Mouse (Mus musculus) stomach, postnatal 0 days (tissue): ENCODE data around the gene A130010J15Rik. TPM values are rescaled to one million over a fixed set of nuclear protein-coding genes. Genes with fewer than 3 reads are reported as not detected.

Source experiments
- ATAC-seq: fragments of 200-750 bp; cut with Nextera tagmentation; 2 replicates; pipeline ENCODE4 v1.8.0; 2017; ENCODE audit not compliant: low FRiP score, low TSS enrichment
- DNase-seq: peaks from one replicate; pipeline ENCODE4 v3.0.0-alpha.2; 2016; ENCODE audit warnings: low spot score
- H3K27ac ChIP-seq: fragments of 300-500 bp; sonication (generic); replicated peaks from 2 replicates; pipeline ENCODE4 v1.5.1; 2014; ENCODE audit warnings: mild to moderate bottlenecking, control low read depth
- H3K27me3 ChIP-seq: fragments of 300-500 bp; sonication (generic); 2 replicates; pipeline ENCODE4 v1.6.1; 2014; ENCODE audit warnings: low read length; ENCODE audit not compliant: control insufficient read depth, insufficient read depth
- H3K36me3 ChIP-seq: fragments of 300-500 bp; sonication (generic); 2 replicates; pipeline ENCODE4 v1.6.1; 2014; ENCODE audit warnings: low read length, mixed read lengths; ENCODE audit not compliant: control insufficient read depth, insufficient read depth
- H3K4me1 ChIP-seq: fragments of 300-500 bp; sonication (generic); replicated peaks from 2 replicates; pipeline ENCODE4 v1.6.1; 2014; ENCODE audit warnings: antibody characterized with exemption; ENCODE audit not compliant: control insufficient read depth, insufficient read depth
- H3K4me2 ChIP-seq: fragments of 300-500 bp; sonication (generic); replicated peaks from 2 replicates; pipeline ENCODE4 v1.6.1; 2014; ENCODE audit warnings: low read depth, mild to moderate bottlenecking, control low read depth, moderate library complexity
- H3K4me3 ChIP-seq: fragments of 300-500 bp; sonication (generic); 2 replicates; pipeline ENCODE4 v1.5.1; 2014; ENCODE audit warnings: low read depth, low read length, control low read depth
- H3K9ac ChIP-seq: fragments of 300-500 bp; sonication (generic); 2 replicates; pipeline ENCODE4 v1.6.1; 2014; ENCODE audit warnings: mild to moderate bottlenecking, low read length, control low read depth, mixed read lengths
- H3K9me3 ChIP-seq: fragments of 300-500 bp; sonication (generic); 2 replicates; pipeline ENCODE4 v1.6.1; 2016; ENCODE audit warnings: low read length; ENCODE audit not compliant: control insufficient read depth
- CTCF ChIP-seq: IDR thresholded peaks from 2 replicates; pipeline ENCODE4 v1.5.1; 2016; ENCODE audit warnings: antibody characterized with exemption, low read depth, mild to moderate bottlenecking, moderate library complexity
- EP300 ChIP-seq: optimal IDR thresholded peaks from 2 replicates; pipeline ENCODE3; 2016; ENCODE audit warnings: antibody characterized with exemption
- WGBS: fragments of 180-500 bp; shearing (Covaris S2); extraction: QIAGEN DNeasy Blood & Tissue Kit; methylation state at CpG from one replicate; pipeline ENCODE4 v1.1.7; 2014; 5-methylcytosine and 5-hydroxymethylcytosine counted together
- polyA plus RNA-seq: library from polyadenylated mRNA; unstranded; fragments of >200 nt; fragmentation: Nextera tagmentation; extraction: Ambion mirVana; gene quantifications from 2 replicates; pipeline ENCODE4 v1.2.1, GENCODE M21; 2015

A130010J15Rik gene
- polyA plus RNA-seq, 1 experiment from 2014 or later: 11.4 TPM

- TF ChIP-seq CTCF: peak; percentile 91
- no peak for TF ChIP-seq EP300
- no peaks in the 10 kb centered on the region for H3K27me3 ChIP-seq
- no peak overlapping the region for H3K4me2 ChIP-seq
- ATAC-seq (peak; percentile 57; the same call in 1 of the 2 replicates), DNase-seq (peak; percentile 61)
- H3K4me3 ChIP-seq: no peak overlapping the region
- no peak overlapping the region for H3K9ac ChIP-seq
- no peaks in the 10 kb centered on the region for H3K4me1 ChIP-seq
- H3K27ac ChIP-seq: no peak overlapping the region
- no peaks in the 10 kb centered on the region for H3K36me3 ChIP-seq
- WGBS: 45% methylated on average over 2 of the region's 2 CpGs
- H3K9me3 ChIP-seq: no peaks in the 10 kb centered on the region
These were observed 40.3 kb downstream of the A130010J15Rik start for GRCm38 (mm10) chr1:193208178-193208577.

GRCm38 (mm10) chr1:193211371-193211770, 43.5 kb downstream of the A130010J15Rik start:
- ATAC-seq (no peak), DNase-seq (no peak)
- no peaks in the 10 kb centered on the region for H3K9me3 ChIP-seq
- no peaks in the 10 kb centered on the region for H3K36me3 ChIP-seq
- H3K4me3 ChIP-seq: no peak overlapping the region
- H3K27ac ChIP-seq: no peak overlapping the region
- 75% methylated on average over 5 of the region's 5 CpGs for WGBS
- TF ChIP-seq CTCF (no peak), EP300 (no peak)
- no peaks in the 10 kb centered on the region for H3K27me3 ChIP-seq
- H3K4me2 ChIP-seq: no peak overlapping the region
- no peak overlapping the region for H3K9ac ChIP-seq
- no peaks in the 10 kb centered on the region for H3K4me1 ChIP-seq

- H3K4me1 ChIP-seq: no peaks in the 10 kb centered on the region
- DNase-seq (no peak), ATAC-seq (no peak)
- no peaks in the 10 kb centered on the region for H3K27me3 ChIP-seq
- no peak overlapping the region for H3K27ac ChIP-seq
- no peaks in the 10 kb centered on the region for H3K36me3 ChIP-seq
- TF ChIP-seq EP300: no peak
- TF ChIP-seq CTCF: no peak
- H3K9ac ChIP-seq: no peak overlapping the region
- 61% methylated on average over 5 of the region's 5 CpGs for WGBS
- H3K4me2 ChIP-seq: no peak overlapping the region
- H3K4me3 ChIP-seq: no peak overlapping the region
- no peaks in the 10 kb centered on the region for H3K9me3 ChIP-seq
These were observed 46.2 kb downstream of the A130010J15Rik start for GRCm38 (mm10) chr1:193214053-193214452.

- no peaks in the 10 kb centered on the region for H3K9me3 ChIP-seq
- H3K4me1 ChIP-seq: no peaks in the 10 kb centered on the region
- H3K4me2 ChIP-seq: no peak overlapping the region
- DNase-seq (no peak), ATAC-seq (no peak)
- TF ChIP-seq CTCF (no peak), EP300 (no peak)
- no peaks in the 10 kb centered on the region for H3K27me3 ChIP-seq
- no peak overlapping the region for H3K9ac ChIP-seq
- 76% methylated on average over 3 of the region's 3 CpGs for WGBS
- no peaks in the 10 kb centered on the region for H3K36me3 ChIP-seq
- H3K27ac ChIP-seq: no peak overlapping the region
- H3K4me3 ChIP-seq: no peak overlapping the region
These were observed 48.2 kb downstream of the A130010J15Rik start for GRCm38 (mm10) chr1:193216000-193216399.

- ATAC-seq: no peak
These were observed 52.6 kb downstream of the A130010J15Rik start for GRCm38 (mm10) chr1:193220408-193220807.

GRCm38 (mm10) chr1:193225531-193225930, 57.7 kb downstream of the A130010J15Rik start:
- no peak overlapping the region for H3K27ac ChIP-seq
- H3K4me3 ChIP-seq: no peak overlapping the region
- ATAC-seq: no peak
- H3K27me3 ChIP-seq: no peaks in the 10 kb centered on the region
- 27% methylated on average over 3 of the region's 3 CpGs for WGBS
- H3K4me2 ChIP-seq: no peak overlapping the region
- no peak overlapping the region for H3K9ac ChIP-seq
- no peaks in the 10 kb centered on the region for H3K36me3 ChIP-seq
- H3K4me1 ChIP-seq: no peaks in the 10 kb centered on the region
- no peaks in the 10 kb centered on the region for H3K9me3 ChIP-seq
- TF ChIP-seq EP300: no peak
- no peak for TF ChIP-seq CTCF
- no peak for DNase-seq

More at GRCm38 (mm10) chr1:193220408-193220807, 52.6 kb downstream of the A130010J15Rik start:
- no peaks in the 10 kb centered on the region for H3K9me3 ChIP-seq
- H3K4me3 ChIP-seq: no peak overlapping the region
- H3K27ac ChIP-seq: no peak overlapping the region
- no peak overlapping the region for H3K4me2 ChIP-seq
- 67% methylated on average over 5 of the region's 5 CpGs for WGBS
- no peaks in the 10 kb centered on the region for H3K4me1 ChIP-seq
- H3K27me3 ChIP-seq: no peaks in the 10 kb centered on the region
- H3K36me3 ChIP-seq: no peaks in the 10 kb centered on the region
- no peak overlapping the region for H3K9ac ChIP-seq
- no peak for DNase-seq
- TF ChIP-seq CTCF (no peak), EP300 (no peak)
